Mouse (Mus musculus): Measurements from ENCODE around the gene Sds.
"Not testable (repeated sequence)": the region's sequence is repeated elsewhere in the genome, so short reads cannot be mapped to it uniquely, and the experiment has no call there.

The Sds gene

DNA sequence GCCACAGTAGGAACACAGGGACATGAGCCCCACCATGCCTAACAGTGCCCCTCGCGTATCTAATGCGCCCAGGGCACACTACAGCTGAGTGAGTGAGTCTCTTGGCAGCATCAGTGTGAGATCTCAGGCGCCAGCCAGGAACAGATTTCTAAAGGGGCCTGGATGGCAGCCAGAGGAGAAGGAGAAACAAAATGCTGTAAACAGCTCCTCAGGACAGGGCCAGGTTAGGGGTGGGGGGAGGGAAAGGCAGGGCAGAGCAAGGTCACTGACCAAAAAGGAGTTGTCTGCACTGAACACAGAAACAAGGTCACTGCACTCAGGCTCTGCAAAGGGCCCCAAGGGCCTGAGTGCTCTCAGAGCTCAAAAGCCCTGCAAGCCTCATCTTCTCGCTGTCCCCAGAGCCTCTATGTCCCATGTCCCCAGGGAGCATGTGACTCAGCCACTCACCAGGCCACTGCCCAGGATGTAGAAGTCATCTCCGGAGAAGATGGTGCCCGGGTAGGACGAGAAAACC, 14.4 kb downstream of the Sds start:
- DNase-seq (ENCODE audit: low read depth, low spot score) = peak; percentile 68

DNA sequence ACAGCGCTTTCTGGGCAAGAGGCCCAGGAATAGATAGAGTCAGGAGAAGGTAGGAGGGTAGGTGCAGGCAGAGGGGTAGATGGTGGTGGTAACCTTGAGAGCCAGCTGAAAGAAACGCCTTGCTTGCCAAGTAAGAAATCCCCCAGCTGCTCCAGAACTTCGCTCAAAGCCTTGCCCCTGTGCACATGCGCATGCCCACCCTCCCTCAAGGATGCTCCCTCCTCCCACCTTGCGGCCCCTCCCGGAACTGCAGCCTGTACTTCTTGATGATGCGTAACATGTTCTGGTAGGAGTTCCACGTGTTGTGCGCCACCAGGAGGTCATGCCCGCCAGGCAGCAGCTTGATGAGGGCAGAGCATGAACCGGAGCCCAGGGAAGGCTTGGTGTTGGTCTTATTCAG, 16.1 kb downstream of the Sds start:
- DNase-seq (ENCODE audit: low read depth, low spot score) = peak; percentile 53

DNA sequence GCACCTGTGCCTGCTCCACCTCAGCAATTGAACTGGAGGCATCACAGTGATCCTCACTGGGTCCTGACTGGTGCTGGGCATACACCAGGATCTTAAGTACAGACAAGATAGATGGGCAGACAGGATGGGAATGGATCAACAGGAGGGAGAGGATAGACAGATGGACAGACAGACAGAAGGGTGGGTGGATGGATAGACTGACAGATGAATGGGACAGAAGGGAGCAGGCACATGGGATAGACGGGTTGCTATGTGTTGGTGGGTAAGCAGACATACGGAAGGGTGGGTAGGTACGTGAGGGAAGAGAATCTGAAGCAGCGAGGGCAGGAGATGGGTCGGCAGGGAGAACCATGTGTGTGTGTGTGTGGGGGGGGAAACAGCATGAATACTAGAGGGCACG, 17.1 kb downstream of the Sds start:
- DNase-seq (ENCODE audit: low read depth, low spot score) = peak; percentile 33

DNA sequence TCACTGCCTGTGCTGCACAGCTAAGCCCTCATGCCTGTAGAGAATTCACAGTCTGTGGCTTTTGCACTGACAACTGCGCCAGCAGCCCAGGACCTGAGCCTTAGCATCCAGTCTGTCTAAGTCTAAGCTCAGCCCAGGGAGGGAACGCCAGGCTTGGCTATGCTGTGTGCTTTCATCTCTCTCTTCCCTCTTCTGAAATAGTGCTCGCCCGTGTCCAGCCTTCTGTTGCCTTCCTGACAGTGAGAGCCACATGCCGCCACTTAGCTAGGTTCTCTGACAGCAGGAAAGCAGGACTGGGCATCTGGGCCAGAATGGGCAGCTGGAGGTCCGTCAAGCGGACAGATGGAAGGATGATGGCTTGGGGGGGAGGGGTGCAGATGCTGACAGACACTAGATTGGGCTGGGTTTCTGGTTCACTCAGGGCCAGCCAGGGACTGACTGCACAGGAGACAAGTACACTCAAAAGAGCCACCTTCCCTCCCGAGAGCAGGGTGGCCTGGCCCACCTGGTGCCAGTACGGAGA, 17.6 kb downstream of the Sds start:
- DNase-seq (ENCODE audit: low read depth, low spot score) = peak; percentile 38

DNA sequence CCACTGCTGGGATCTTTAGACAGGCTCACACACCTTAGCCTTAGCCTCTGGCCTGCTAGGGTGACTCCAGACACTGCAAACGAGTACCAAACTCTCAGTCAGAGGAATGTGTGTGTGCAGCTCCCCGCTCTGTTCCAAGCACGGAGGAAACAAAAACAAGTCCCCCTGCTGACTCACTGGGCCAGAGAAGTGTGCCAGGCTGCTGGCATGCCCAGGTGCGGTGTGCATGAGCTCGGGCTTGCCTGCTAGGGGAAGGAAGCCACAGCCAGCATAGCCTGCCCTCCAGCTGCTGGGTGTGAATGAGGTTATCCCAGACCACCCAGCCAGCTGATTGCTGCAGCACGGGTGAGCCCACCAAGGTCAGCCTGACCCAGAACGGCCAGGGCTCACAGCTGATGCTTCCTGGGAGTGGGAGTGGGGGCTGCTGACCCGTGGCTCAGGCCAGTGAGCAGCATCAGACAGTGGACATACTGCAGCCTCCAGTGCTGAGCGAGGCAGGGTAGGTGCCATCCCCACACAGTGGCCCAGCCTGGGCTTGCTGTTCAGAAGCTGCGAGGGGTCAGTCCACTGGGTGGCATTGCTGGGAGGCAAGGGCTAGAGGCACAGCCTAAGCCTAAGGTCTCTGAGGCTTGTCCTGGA, 18.9 kb downstream of the Sds start:
- DNase-seq (ENCODE audit: low read depth, low spot score) = peak; percentile 65

DNA sequence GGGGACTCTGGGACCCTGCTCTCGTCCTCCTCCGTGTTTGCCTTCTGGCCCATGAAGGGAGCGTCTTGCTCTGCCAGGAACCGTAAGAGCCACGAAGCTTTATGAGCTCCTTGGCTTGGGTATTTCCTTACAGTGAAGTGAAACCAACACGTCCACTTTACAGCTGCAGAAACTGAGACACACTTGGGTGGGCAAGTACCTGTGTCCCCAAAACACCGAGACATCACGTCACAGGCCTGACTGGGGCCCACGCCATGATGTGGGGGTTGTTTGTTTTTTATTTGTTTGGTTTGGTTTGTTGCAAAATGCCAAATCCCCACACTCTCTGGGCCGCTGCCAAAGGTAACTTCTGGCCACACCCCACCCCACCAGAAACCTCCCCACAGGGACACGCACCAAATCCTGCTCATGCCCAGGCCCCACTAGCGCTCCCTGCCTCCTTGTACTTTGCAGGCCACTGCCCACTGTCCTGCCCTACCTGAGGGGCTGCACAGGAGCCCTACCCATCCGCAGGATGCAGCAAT, 19.4 kb downstream of the Sds start:
- no peak for DNase-seq (ENCODE audit: low read depth, low spot score)

DNA sequence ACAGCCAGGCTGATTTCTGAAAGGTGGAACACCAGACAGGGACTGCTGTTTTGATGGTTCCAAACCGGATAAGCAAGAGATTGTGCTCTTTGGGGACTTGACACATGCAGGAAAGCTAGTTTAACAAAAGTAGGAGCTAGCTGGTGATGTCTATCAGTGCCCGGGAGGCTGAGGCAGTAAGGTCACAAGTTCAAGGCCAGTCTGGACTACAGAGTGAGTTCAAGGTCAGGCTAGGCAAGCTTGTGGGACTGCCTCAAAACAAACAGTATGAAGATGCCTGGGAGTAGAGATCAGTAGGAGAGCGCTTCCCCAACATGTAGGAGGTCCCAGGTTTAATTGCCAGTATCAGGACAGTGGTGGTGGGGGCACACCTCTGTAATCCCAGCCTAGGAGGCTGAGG, 20.7 kb downstream of the Sds start:
- DNase-seq (ENCODE audit: low read depth, low spot score) = no peak

DNA sequence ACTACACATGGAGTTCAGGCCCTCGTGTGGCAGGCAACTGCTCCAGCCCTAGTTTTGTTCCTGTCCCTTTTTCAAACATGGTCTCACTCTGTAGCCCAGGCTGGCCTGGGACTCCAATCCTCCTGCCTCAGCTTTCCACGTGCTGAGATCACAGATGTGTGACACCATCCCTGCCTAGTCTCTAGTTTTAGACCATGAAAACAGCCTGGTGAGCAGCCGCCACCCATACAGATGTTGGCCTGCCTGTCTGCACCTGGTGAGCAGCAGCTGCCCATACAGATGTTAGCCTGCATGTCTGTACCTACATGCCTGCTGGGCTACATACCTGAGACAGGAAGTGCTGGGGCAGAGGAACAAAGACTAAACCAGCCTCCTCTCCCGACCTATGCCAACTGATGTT, 22.9 kb downstream of the Sds start:
- no peak for DNase-seq (ENCODE audit: low read depth, low spot score)

DNA sequence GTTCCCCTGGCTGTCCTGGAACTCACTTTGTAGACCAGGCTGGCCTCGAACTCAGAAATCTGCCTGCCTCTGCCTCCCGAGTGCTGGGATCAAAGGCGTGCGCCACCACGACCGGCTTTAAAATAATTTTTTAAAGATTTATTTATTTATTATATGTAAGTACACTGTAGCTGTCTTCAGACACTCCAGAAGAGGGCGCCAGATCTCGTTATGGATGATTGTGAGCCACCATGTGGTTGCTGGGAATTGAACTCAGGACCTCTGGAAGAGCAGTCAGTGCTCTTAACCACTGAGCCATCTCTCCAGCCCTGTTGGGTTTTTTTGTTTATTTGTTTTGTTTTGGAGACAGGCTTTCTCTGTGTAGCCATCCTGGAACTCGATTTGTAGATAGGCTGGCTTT, 24.3 kb downstream of the Sds start:
- not testable (repeated sequence) for DNase-seq (ENCODE audit: low read depth, low spot score)

DNA sequence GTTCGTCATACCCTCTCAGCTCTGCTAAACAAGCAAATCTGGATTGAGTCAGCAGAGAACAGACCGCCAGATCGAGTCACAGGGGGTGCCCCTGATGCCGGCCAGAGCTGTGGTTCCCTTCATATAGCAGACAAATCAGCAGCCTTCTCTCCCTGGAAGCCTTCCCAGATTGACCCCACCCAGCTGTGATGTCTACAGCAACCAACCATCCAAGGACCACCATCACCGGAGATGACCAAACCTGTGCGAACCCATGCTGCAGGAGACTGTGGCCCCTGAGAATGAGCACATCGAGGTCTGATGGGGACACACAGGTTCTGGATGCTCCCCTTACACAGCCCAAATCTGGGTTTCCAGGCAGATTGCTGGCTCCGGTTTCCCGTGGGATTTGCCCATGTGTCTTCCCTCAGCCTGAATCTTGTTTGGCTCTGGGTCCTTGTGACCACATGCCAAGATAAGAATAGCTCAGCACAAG, 25.9 kb downstream of the Sds start:
- peak; percentile 62 for DNase-seq (ENCODE audit: low read depth, low spot score)

DNA sequence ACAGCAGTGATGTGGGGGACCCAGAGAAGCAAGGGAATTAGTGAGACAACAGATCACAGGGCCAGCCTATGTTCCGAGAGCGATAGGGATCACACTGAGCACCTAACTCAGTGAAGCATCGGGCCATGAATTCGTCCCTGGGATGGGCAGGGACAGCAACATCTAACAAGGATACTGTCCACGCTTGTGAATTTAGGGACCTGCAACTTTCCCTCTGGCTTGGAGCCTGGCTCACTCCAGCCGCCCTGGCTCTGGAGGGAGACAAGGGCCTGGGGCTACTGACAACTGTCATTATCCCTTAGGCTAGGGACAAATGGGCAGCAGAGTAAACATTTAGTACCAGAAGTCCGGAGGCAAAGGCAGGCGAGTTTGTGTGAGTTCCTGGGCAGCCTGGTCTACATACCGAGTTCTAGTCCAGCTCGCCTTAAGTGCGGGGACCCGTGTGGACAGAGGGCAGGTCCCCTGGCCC, 26.4 kb downstream of the Sds start:
- DNase-seq (ENCODE audit: low read depth, low spot score) = no peak

DNA sequence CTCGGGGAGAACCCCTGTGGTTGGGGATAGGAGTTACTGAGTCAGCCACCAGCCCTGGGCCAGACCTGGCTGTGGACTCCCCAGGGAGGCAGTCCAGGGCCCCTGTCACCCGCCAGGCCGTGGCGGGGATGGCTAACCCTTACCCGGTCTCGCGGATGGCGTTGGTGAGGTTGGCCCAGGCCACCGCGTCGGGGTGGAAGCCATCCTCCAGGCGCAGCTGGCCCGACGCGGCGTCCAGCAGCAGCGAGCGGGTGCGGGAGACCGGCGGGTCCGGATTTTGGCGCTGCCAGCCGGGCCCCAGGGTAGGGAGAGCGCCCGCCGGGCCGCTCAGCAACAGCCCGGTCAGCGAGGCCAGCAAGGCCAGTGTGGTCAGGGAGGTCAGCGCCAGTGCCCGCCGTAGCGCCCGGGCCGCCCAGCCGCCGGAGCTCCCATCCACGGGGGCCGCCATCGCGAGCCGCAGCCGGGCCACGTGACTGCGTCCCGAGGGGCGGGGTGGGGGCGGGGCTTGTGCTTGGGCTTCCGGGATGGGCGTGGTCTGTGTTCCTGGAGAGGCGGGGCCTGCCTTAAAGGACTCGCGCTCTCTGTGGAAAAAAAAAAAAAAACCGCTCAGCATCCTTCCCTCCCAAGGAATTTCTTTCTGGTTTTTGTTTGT, 26.9 kb downstream of the Sds start, which contains the start of gene Plbd2:
Gene Plbd2 (minus strand): TSS at position 482 of the 652 bp plus-strand sequence.
- peak; percentile 92 for DNase-seq (ENCODE audit: low read depth, low spot score)

DNA sequence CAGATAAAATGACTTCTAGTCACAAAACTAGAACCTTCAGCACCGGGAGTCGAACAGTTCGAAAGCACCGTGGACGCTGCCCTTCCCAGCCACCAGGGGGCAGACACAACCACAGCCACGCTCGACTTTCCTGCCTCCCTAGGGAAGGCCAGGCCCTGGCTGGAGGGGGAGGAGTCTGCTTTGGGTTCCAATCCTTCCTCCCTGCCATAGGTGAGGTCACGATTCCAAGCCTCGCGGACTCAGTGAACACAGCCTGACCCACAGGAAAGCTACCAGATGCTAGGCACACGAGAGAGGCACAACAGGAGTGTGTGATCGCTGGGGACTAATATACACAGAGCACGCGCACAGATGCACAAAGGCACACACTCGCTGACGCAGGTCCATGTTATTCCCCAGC, 29.0 kb downstream of the Sds start:
- DNase-seq (ENCODE audit: low read depth, low spot score) = peak; percentile 82

DNA sequence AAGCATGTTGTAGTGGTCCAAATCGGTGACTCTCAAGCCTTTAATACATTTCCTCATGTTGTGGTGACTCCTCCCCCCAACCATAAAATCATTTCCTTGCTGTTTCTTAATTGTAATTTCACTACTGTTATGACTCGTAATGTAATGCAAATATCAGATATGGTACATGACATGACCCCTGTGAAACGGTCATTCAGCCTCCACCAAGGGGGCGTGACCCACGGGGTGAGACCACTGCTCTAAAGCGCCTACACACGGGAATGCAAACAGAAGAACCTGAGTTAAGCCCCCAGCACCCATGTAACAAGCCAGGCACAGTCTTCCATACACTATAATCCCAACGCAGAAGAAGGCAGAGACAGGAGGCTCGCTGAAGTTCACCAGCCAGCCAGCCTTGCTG, 29.5 kb downstream of the Sds start:
- DNase-seq (ENCODE audit: low read depth, low spot score) = no peak

DNA sequence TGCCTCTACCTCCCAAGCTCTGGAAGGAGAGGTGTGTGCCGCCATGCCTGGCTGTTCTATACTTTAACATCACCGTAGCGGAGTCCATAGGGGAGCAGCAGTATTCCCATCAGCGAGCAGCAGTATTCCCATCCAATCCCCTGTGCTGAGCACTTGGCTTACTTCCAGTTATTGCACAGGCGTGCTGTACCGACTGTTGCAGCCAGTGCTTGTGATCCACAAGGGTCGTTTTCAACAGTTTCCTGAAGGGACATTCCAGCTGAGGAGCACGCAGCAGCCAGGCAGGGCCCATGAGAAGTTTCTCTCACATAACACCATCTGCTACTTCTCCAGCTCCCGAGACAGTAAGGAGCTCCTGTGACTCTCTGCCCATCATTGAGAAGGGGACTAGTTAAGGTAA, 30.2 kb downstream of the Sds start:
- no peak for DNase-seq (ENCODE audit: low read depth, low spot score)

DNA sequence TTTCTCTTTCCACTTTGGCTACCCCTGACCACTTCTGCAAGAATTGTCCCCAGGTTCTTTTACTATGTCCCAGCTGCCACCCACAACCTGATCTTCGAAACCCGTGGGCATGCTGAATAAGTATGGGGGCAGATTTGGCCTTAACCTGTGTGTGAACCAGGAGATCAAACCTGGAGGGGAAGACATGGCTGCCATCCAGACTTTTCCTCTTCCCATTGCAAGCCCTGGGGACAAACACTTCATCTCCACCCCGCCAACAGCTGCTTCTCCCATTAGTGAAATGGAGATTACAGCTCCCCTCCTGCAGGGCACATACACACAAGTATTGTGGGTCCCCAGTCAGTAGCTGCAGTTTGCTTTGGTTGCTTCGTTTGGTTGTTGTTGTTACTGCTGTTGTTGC, 31.0 kb downstream of the Sds start:
- DNase-seq (ENCODE audit: low read depth, low spot score) = no peak

DNA sequence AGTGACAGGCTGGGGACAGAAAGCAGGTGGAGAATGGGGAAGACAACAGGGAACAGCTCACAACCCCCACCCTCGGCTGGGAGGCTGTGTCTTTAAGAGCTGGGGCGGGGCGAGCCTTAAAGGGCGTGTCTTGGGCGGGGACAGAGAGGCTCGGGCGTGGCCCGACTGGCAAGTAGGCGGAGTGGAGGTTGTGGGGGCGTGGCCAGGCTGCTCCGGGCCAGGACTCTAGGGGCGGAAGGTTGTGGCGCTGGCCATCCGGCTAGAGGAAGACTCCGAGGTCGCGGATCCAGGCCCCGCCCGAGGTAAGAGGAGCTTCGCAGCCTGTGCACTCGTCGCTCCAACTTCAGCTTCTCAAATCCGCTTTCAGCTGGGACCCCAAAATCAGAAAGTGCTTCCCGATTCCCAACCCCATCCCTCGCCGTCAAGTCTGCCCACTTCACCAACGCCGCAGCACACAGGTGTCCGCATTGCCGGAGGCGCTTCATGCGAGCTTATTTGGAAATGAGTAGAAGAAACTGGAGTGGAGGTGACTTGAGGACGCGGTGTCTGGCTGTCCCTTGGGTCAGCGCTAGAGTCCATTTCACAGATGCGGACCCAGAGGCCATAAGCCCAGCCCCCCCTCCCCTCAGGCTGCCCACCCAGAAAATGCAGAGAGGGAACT, 34.8 kb downstream of the Sds start, which contains the start of gene Slc8b1:
Gene Slc8b1 (plus strand): TSS at position 187 of the 661 bp plus-strand sequence.
- DNase-seq (ENCODE audit: low read depth, low spot score) = peak; percentile 91

DNA sequence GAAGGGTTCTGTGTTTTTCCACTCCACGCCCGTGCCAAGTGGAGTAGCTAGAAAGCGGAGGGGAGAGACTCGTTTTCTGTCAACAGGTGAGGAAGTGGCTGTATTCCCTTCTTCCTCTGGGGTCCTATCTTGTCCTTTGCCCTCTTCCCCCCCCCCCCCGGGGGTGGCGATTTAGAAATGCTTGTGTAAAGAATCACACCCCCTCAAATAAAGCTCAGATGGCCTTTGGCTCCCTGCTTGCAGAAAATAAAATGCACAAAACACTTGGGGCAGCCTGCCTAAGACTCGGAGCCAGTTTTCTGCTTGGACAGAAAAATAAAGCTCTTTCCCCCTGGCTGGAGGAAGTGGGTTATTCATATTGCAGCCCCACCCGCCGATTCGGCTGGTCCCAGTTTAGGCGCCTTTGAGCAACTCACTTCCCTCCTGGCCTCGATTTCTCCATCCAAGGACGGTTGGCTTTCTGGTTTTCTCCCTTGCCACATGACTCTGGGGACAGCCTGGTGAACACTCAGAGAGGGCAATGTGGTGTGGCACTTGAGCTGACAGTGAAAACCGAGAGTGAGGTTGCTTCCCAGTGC, 35.4 kb downstream of the Sds start:
- peak; percentile 14 for DNase-seq (ENCODE audit: low read depth, low spot score)

DNA sequence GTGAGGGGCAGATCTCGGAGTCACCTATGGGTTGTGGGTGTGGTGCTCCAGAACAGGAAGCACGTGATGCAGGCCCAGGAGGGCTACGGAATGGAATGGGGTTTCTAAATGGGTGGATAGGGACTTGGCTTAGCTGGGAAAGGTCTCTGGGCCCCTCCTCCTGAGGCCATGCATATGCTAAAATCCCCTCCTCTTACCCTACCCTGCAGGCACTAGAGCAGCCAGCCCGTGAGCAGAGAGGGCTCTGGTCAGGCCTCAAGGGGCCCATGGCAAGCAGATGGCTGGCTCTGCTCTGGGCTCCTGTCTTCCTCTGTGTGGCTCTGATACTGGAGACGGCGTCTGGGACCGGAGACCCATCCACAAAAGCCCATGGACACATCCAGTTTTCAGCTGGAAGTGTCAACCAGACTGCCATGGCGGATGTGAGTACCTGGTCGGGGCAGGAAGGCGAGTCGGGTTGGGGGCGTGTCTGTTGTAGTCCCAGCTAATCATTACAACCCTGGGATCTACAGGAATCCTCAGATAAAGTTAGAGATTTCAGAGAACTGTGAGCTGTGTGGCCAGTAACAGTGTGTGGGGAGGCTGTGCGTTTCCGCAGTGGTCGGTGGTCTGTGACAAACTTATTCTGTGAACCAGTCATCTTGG, 36.7 kb downstream of the Sds start:
- DNase-seq (ENCODE audit: low read depth, low spot score) = no peak

DNA sequence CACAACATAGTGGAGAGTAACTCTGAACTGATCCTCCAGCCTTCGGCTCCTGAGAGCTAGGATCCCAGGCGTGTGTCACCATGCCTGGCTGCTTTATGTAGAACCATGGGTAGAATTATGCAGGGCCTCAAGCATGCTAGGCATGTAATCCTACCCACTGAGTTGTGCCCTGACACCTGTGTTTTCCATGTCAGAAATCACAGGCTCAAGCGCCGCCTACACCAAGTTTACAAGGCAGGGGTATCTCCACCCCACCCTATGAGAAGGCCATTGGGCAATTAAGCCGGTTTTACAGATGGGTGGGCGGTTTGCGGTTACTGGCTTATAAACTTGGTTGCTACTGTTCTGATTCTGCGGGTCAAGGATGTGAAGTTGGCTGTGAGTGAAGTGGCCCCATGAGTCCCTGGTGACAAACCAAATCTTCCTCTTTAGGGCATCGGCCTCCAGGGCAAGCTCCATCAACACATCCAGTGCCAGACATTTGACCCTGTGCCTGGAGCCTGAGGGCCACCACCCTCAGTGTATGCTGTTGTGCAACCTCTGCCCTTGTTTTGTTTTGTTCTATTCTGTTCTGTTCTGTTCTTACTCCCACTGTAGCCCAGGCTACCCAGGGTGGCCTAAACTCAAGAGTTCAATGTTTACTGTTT, 37.8 kb downstream of the Sds start:
- no peak for DNase-seq (ENCODE audit: low read depth, low spot score)

DNA sequence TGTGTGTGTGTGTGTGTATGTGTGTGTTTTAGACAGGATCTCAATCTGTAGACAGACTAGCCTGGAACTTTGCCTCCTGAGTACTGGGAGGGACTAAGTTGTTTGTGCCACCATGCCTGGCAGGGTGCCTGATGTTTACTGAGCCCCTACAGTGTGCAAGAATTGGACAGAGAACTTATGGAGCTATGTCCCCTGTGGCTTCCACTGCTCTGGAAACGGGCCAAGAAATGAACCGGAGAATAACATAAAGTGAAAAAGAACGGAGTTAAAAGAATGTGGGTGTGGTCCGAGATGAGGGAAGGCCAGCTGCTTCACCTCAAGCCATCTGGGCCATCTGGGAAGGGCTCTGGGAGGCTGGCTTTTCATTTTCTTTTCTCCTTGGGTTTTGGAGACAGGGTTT, 38.4 kb downstream of the Sds start:
- DNase-seq (ENCODE audit: low read depth, low spot score) = no peak

Measured in brain, adult 2 months (tissue).